Mouse (Mus musculus) liver, adult 2 months (tissue): Measurements from ENCODE around the gene Ces5a.

Experiments
- CTCF ChIP-seq: fragments of 200-500 bp; IDR thresholded peaks from 2 replicates; pipeline ENCODE4 v1.5.1; 2011; ENCODE audit warnings: low read depth, low read length, control low read depth
- POLR2A ChIP-seq: fragments of 200-500 bp; IDR thresholded peaks from 2 replicates; pipeline ENCODE4 v1.6.1; 2011; ENCODE audit warnings: low read length, control low read depth; ENCODE audit not compliant: insufficient read depth; ENCODE audit errors: extremely low read depth

GRCm38 (mm10) chr8:93563551-93563950 is 27.9 kb upstream of the Ces5a start:
- TF ChIP-seq CTCF, result no peak
- TF ChIP-seq POLR2A, result no peak
